Mouse (Mus musculus) embryonic fibroblast, embryonic 13.5 days (primary cell): ENCODE measurements at regions not wholly inside any gene's neighbourhood (a gene's known extent, or its start where the extent isn't known, plus 50 kb on each side); places are given as distances from the start of the nearest gene placed in this dataset.

Experiments used
- H3K27ac ChIP-seq: 2 replicates; pipeline ENCODE4 v1.5.1; 2012; ENCODE audit warnings: low read length, control low read depth, inconsistent platforms; ENCODE audit not compliant: insufficient read depth
- H3K4me1 ChIP-seq: 2 replicates; pipeline ENCODE4 v1.6.1; 2011; ENCODE audit warnings: low read length; ENCODE audit not compliant: control insufficient read depth, insufficient read depth
- H3K4me3 ChIP-seq: 2 replicates; pipeline ENCODE4 v1.5.1; 2011; ENCODE audit warnings: mild to moderate bottlenecking, control low read depth, low read length; ENCODE audit not compliant: insufficient read depth
- CTCF ChIP-seq: IDR thresholded peaks from 2 replicates; pipeline ENCODE4 v1.5.1; 2011; ENCODE audit warnings: mild to moderate bottlenecking, control low read depth, low read length, moderate library complexity, borderline replicate concordance; ENCODE audit not compliant: insufficient read depth
- POLR2A ChIP-seq: IDR thresholded peaks from 2 replicates; pipeline ENCODE4 v1.6.1; 2011; ENCODE audit warnings: low read depth, mild to moderate bottlenecking, control low read depth, low read length, moderate library complexity

- Histone ChIP-seq H3K27ac (no peak overlapping the region), H3K4me1 (no peaks in the 10 kb centered on the region; the same call in none of the 2 replicates), H3K4me3 (no peak overlapping the region)
- TF ChIP-seq POLR2A, result no peak
Measured at GRCm38 (mm10) chr1:105170979-105171378, 185.5 kb downstream of the Rnf152 start.

- Histone ChIP-seq H3K27ac (no peak overlapping the region), H3K4me3 (no peak overlapping the region), H3K4me1 (no peaks in the 10 kb centered on the region; the same call in none of the 2 replicates)
- TF ChIP-seq CTCF (no peak), POLR2A (no peak)
Measured at GRCm38 (mm10) chr1:105170114-105170506, 186.4 kb downstream of the Rnf152 start.

GRCm38 (mm10) chr1:105169455-105170113 lies 186.9 kb downstream of the Rnf152 start:
- no peak overlapping the region; the same call in 1 of the 2 replicates for H3K27ac ChIP-seq
- no peak overlapping the region for H3K4me3 ChIP-seq
- no peaks in the 10 kb centered on the region; the same call in none of the 2 replicates for H3K4me1 ChIP-seq
- no peak for TF ChIP-seq POLR2A
- TF ChIP-seq CTCF, result no peak

GRCm38 (mm10) chr1:105168808-105169207 lies 187.7 kb downstream of the Rnf152 start:
- Histone ChIP-seq H3K4me3 (no peak overlapping the region), H3K4me1 (no peaks in the 10 kb centered on the region; the same call in none of the 2 replicates), H3K27ac (no peak overlapping the region)
- TF ChIP-seq POLR2A, result no peak
- TF ChIP-seq CTCF, result no peak

- TF ChIP-seq POLR2A (no peak), CTCF (no peak)
- no peak overlapping the region for H3K4me3 ChIP-seq
- H3K4me1 ChIP-seq, result no peaks in the 10 kb centered on the region
- no peak overlapping the region for H3K27ac ChIP-seq
Measured at GRCm38 (mm10) chr1:105157459-105158124, 198.9 kb downstream of the Rnf152 start.

GRCm38 (mm10) chr1:105152175-105152828 lies 204.2 kb downstream of the Rnf152 start:
- Histone ChIP-seq H3K4me1 (no peaks in the 10 kb centered on the region), H3K27ac (no peak overlapping the region), H3K4me3 (no peak overlapping the region)
- TF ChIP-seq POLR2A, result no peak
- TF ChIP-seq CTCF, result no peak

GRCm38 (mm10) chr1:105151466-105151846 lies 205.1 kb downstream of the Rnf152 start:
- no peaks in the 10 kb centered on the region for H3K4me1 ChIP-seq
- H3K27ac ChIP-seq, result no peak overlapping the region
- no peak overlapping the region for H3K4me3 ChIP-seq
- TF ChIP-seq POLR2A, result no peak
- no peak for TF ChIP-seq CTCF

GRCm38 (mm10) chr1:105150624-105151465 lies 205.7 kb downstream of the Rnf152 start:
- Histone ChIP-seq H3K4me3 (no peak overlapping the region), H3K27ac (no peak overlapping the region), H3K4me1 (no peaks in the 10 kb centered on the region)
- TF ChIP-seq POLR2A, result no peak
- no peak for TF ChIP-seq CTCF

- TF ChIP-seq CTCF (no peak), POLR2A (no peak)
- Histone ChIP-seq H3K4me3 (no peak overlapping the region), H3K27ac (no peak overlapping the region), H3K4me1 (no peaks in the 10 kb centered on the region)
Measured at GRCm38 (mm10) chr1:105148792-105149191, 207.7 kb downstream of the Rnf152 start.
